In the genomic region with DNA sequence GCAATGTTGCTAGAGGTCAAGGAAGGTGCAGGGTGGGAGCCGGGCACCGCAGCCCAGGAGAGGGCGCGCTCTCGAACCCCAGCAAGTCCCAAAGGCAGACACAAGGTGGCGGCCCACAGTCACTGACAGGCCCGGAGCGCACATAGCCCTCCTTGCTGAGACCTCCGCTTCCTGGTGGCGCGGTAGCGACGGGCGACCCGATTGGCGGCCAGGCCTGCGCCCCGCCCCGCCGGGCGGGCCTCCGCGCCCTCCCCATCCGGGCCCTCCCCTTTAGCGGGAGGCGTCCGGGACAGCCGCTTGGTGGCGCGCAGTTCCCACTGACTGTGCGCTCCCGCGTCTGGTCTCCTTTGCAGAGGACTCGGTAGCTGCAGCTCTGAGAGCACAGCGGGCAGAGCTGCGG, we compare ENCODE assay signal across 9 mouse cellular contexts. TPM values are rescaled to one million over a fixed set of nuclear protein-coding genes. Genes with fewer than 3 reads are reported as not detected.
DNase-seq lines count a peak whose midpoint lies in the region; ATAC-seq and TF ChIP-seq lines count a peak whose summit lies in the region.
"Had no signal": no experiment of that assay in that cellular context is flagged by ENCODE, and none has a peak within 500 bp of the region (broad histone marks: within the 10 kb centered on the region; RNA-seq: fewer than 3 reads in every experiment).

Gene 5730507C01Rik (plus strand): TSS at position 340 of the 400 bp plus-strand sequence.

- peak within 1 kb of the TSS; percentile 56 for H3K4me3 ChIP-seq in gastrocnemius, adult 2 months
- H3K4me3 ChIP-seq in hindbrain, embryonic 15.5 days = peak within 1 kb of the TSS; percentile 46
- no peak within 1 kb of the TSS for H3K4me3 ChIP-seq in left cerebral cortex, adult 2 months

- no peaks in the 10 kb centered on the region for H3K4me1 ChIP-seq in hindbrain, embryonic 15.5 days (replicated peaks)

- peak within 1 kb of the TSS; percentile 49 for H3K4me2 ChIP-seq in hindbrain, embryonic 15.5 days

- H3K36me3 ChIP-seq in hindbrain, embryonic 15.5 days = no peaks in the 10 kb centered on the region

- no peaks in the 10 kb centered on the region for H3K27me3 ChIP-seq in hindbrain, embryonic 15.5 days

- intact Hi-C loops in gastrocnemius, adult 2 months (cut with DNase I) = no loop called here
- intact Hi-C loops in left cerebral cortex, adult 2 months (cut with DNase I) = no loop called here

- peak; percentile 1 to 21 for DNase-seq in cerebellum, postnatal 4 days (ENCODE audit: low spot score in 2 of 2)
- DNase-seq in cerebellum, adult 8-10 months = no peak
- peak; percentile 49 for DNase-seq in gastrocnemius, adult 2 months
- peak; percentile 13 to 14 for DNase-seq in left cerebral cortex, adult 2 months (ENCODE audit: extremely low spot score in 1 of 2, low spot score in 2 of 2)
- peak; percentile 14 for DNase-seq in lung, postnatal 25 days (ENCODE audit: low spot score)
- DNase-seq in right cerebral cortex, postnatal 14 days = peak; percentile 20
- DNase-seq in B cell, adult 2 months = no peak

- H3K9ac ChIP-seq in hindbrain, embryonic 15.5 days = peak within 1 kb of the TSS; percentile 25; the same call in 1 of the 2 replicates

- no peak within 1 kb of the TSS for H3K27ac ChIP-seq in gastrocnemius, adult 2 months
- H3K27ac ChIP-seq in hindbrain, embryonic 15.5 days (replicated peaks) = 0 out of 2 replicates have a peak within 1 kb of the TSS, but pooled peaks have one; percentile 11
- H3K27ac ChIP-seq in left cerebral cortex, adult 2 months = no peak within 1 kb of the TSS

- ATAC-seq in hindbrain, embryonic 15.5 days (ENCODE audit: low FRiP score, low read depth) = peak; percentile 87

- no peak; the same call in 1 of the 2 replicates for TF ChIP-seq CTCF in gastrocnemius, adult 2 months (IDR thresholded peaks at IDR 0.05)
- TF ChIP-seq CTCF in left cerebral cortex, adult 2 months (IDR thresholded peaks at IDR 0.05) = no peak; the same call in 1 of the 2 replicates

- 0 out of 2 replicates have a peak, but pooled peaks cover 6% of the 10 kb centered on the region for H3K9me3 ChIP-seq in hindbrain, embryonic 15.5 days

- 6% methylated on average over 35 of the region's 36 CpGs for WGBS in hindbrain, embryonic 15.5 days

RNA-seq across cellular contexts. Expression of gene 5730507C01Rik, which starts in this region (rescaled TPM):
- not detected for total RNA-seq in gastrocnemius, adult 2 months (2021)
- 3.0 TPM in 2 replicates for polyA plus RNA-seq in hindbrain, embryonic 15.5 days (2015; fragmentation: Nextera tagmentation; extraction: Ambion mirVana)
- under 1 TPM; 0.63 to 0.72 TPM for total RNA-seq in left cerebral cortex, adult 2 months (2021)
- total RNA-seq: common myeloid progenitor, adult 5-6 weeks had no signal

Comparison
In these comparisons a context has a peak if more than half of its experiments do, and no peak if none do; other contexts are left out.
1. DNase-seq: peak in cerebellum, postnatal 4 days (2 of 2), lung, postnatal 25 days (single experiment) and right cerebral cortex, postnatal 14 days (single experiment); none in cerebellum, adult 8-10 months (single experiment) and B cell, adult 2 months (0 of 2).
2. Peak in DNase-seq and H3K4me3 ChIP-seq in gastrocnemius, adult 2 months; RNA of the gene not detected or under 1 TPM.
3. Peak in DNase-seq in left cerebral cortex, adult 2 months; RNA of the gene not detected or under 1 TPM.